Mouse (Mus musculus) gastrocnemius, adult 8-10 months (tissue): Measurements from ENCODE around the gene Irs1. TPM values are rescaled to one million over a fixed set of nuclear protein-coding genes. Genes with fewer than 3 reads are reported as not detected.

Source experiments
- DNase-seq, 2 experiments: peaks; one replicate each; pipeline ENCODE4 v3.0.0; 2022; ENCODE audit warnings: low spot score in 2 of 2
- total RNA-seq, 4 experiments: library from RNA; stranded (reverse); gene quantifications; 2 replicates each; pipeline ENCODE4 v1.2.4; 2022

The Irs1 gene
- total RNA-seq, 4 experiments from 2014 or later, result 23.3 to 46.6 (median 44.6) TPM

DNA sequence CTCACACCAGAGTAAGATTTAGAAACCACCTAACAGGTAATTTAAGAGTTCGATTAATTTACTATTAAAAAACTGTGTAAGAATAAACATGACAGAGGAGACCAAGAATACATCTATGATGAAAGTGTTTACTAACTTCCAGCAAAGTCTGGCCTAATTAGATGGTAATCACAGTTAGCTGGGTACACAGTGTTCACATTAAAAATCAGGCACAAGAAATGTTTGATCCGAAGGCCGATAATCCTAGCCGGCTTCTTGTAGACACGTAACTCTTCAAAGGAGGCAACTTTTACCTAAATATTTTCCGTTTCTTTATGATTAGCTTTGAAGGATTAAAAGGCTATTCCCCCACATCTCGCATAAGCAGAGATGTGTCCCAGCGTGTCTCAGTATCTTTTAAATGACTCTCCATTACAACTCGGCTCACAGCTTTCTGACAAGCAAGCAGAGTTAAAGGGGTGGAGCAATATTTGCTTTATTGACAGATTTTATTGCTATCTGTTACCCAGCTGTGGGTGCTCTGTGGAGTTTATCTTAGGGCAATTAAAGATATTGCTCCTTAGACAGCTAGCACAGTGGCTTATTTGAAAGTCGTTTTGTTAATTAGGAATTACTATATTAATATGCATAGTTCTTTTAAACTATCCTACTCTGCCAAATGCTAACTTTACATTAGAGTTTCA lies 102.5 kb downstream of the Irs1 start:
- no peak for DNase-seq

DNA sequence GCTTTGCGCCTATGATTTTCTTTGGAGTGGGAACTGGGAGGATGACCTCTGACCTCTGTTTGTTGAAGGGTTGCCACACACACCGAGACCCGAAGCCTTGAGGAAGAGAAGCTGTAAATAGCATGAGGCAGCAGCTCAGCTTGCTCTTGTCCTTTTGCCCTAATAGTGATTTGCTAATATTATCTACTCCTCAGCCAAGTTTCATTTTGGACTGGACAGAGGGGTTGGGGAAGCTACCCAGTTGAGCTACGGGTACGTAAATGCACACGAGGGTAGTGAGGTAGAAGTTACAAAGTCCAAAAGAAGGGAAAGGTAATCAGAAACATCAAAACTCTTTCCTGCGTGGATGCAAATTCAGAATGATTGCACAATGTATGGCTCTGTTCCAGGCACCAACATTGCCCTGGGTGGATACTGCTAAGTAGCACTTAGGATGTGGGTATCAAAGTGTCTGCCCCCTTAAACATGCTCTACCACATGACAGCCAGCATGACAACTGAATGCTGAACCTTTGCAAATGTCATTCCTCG lies 107.2 kb downstream of the Irs1 start:
- no peak for DNase-seq

Other genes with a start within 250 kb of the Irs1 start
- not detected for gene Gm9747, start 58.3 kb downstream of the Irs1 start, total RNA-seq
- gene Rhbdd1, start 25.0 kb upstream of the Irs1 start, total RNA-seq, result 1 to 10 TPM; 7.6 to 8.7 (median 8.0) TPM